Mouse (Mus musculus): ENCODE measurements around the gene Cdkal1. TPM values are rescaled to one million over a fixed set of nuclear protein-coding genes. Genes with fewer than 3 reads are reported as not detected.

Cdkal1 gene
- total and polyA plus RNA-seq, 2 experiments from 2014 or later, result 11.1 to 18.9 TPM

GRCm38 (mm10) chr13:29857436-29857835 is 2.0 kb upstream of the Cdkal1 start:
- H3K9ac ChIP-seq (replicated peaks; ENCODE audit: low read length), result no peak overlapping the region
- WGBS, result 26% methylated on average over 4 of the region's 4 CpGs
- H3K4me2 ChIP-seq (ENCODE audit: low read depth, low read length), result no peak overlapping the region
- H3K4me1 ChIP-seq (ENCODE audit: insufficient read depth, low read length), result no peaks in the 10 kb centered on the region; the same call in 1 of the 2 replicates
- H3K4me3 ChIP-seq (ENCODE audit: low read length), result no peak overlapping the region
- ATAC-seq, result peak; percentile 68; the same call in 1 of the 2 replicates
- H3K27me3 ChIP-seq (ENCODE audit: insufficient read depth, low read length), result no peaks in the 10 kb centered on the region
- no peak overlapping the region for H3K27ac ChIP-seq
- TF ChIP-seq CTCF (IDR thresholded peaks at IDR 0.05; ENCODE audit: low read depth), result peak; percentile 70
- peak; percentile 79 for DNase-seq (ENCODE audit: low spot score)
- no peaks in the 10 kb centered on the region for H3K9me3 ChIP-seq (ENCODE audit: low read length)
- H3K36me3 ChIP-seq (ENCODE audit: insufficient read depth, low read length), result no peaks in the 10 kb centered on the region

GRCm38 (mm10) chr13:29854876-29855275 is 598 bp downstream of the Cdkal1 start:
- TF ChIP-seq CTCF (IDR thresholded peaks at IDR 0.05; ENCODE audit: low read depth), result no peak
- Histone ChIP-seq H3K4me1 (ENCODE audit: insufficient read depth, low read length) (no peaks in the 10 kb centered on the region; the same call in 1 of the 2 replicates), H3K9ac (replicated peaks; ENCODE audit: low read length) (peak overlapping the region; percentile 70), H3K36me3 (ENCODE audit: insufficient read depth, low read length) (no peaks in the 10 kb centered on the region; the same call in 1 of the 2 replicates), H3K9me3 (ENCODE audit: low read length) (no peaks in the 10 kb centered on the region), H3K27me3 (ENCODE audit: insufficient read depth, low read length) (no peaks in the 10 kb centered on the region), H3K4me3 (ENCODE audit: low read length) (peak overlapping the region; percentile 84), H3K4me2 (ENCODE audit: low read depth, low read length) (peak overlapping the region; percentile 90), H3K27ac (peak overlapping the region; percentile 76)
- WGBS, result 1% methylated on average over 5 of the region's 5 CpGs
- ATAC-seq (no peak), DNase-seq (ENCODE audit: low spot score) (no peak)

- no peaks in the 10 kb centered on the region for H3K9me3 ChIP-seq (ENCODE audit: low read length)
- peak; percentile 82 for DNase-seq (ENCODE audit: low spot score)
- no peak overlapping the region for H3K4me3 ChIP-seq (ENCODE audit: low read length)
- ATAC-seq, result peak; percentile 85; the same call in 1 of the 2 replicates
- no peak overlapping the region for H3K27ac ChIP-seq
- peak; percentile 85 for TF ChIP-seq CTCF (IDR thresholded peaks at IDR 0.05; ENCODE audit: low read depth)
- H3K4me1 ChIP-seq (ENCODE audit: insufficient read depth, low read length), result no peaks in the 10 kb centered on the region
- H3K27me3 ChIP-seq (ENCODE audit: insufficient read depth, low read length), result no peaks in the 10 kb centered on the region
- no peak overlapping the region for H3K4me2 ChIP-seq (ENCODE audit: low read depth, low read length)
- H3K9ac ChIP-seq (replicated peaks; ENCODE audit: low read length), result no peak overlapping the region
- 50% methylated on average over 5 of the region's 5 CpGs for WGBS
- no peaks in the 10 kb centered on the region for H3K36me3 ChIP-seq (ENCODE audit: insufficient read depth, low read length)
Measured at GRCm38 (mm10) chr13:29838409-29839047, 16.9 kb downstream of the Cdkal1 start.

GRCm38 (mm10) chr13:29835170-29835569 is 20.3 kb downstream of the Cdkal1 start:
- peak; percentile 85 for DNase-seq (ENCODE audit: low spot score)
- Histone ChIP-seq H3K27me3 (ENCODE audit: insufficient read depth, low read length) (no peaks in the 10 kb centered on the region), H3K27ac (no peak overlapping the region), H3K9me3 (ENCODE audit: low read length) (no peaks in the 10 kb centered on the region), H3K36me3 (ENCODE audit: insufficient read depth, low read length) (no peaks in the 10 kb centered on the region), H3K4me3 (ENCODE audit: low read length) (no peak overlapping the region), H3K4me1 (ENCODE audit: insufficient read depth, low read length) (no peaks in the 10 kb centered on the region), H3K4me2 (ENCODE audit: low read depth, low read length) (no peak overlapping the region), H3K9ac (replicated peaks; ENCODE audit: low read length) (no peak overlapping the region)
- no peak for ATAC-seq
- WGBS, result 20% methylated on average over 4 of the region's 4 CpGs
- peak; percentile 85 for TF ChIP-seq CTCF (IDR thresholded peaks at IDR 0.05; ENCODE audit: low read depth)

GRCm38 (mm10) chr13:29833751-29834150 is 21.7 kb downstream of the Cdkal1 start:
- ATAC-seq (no peak), DNase-seq (ENCODE audit: low spot score) (no peak)
- WGBS, result 62% methylated on average over 8 of the region's 8 CpGs
- Histone ChIP-seq H3K36me3 (ENCODE audit: insufficient read depth, low read length) (no peaks in the 10 kb centered on the region), H3K9me3 (ENCODE audit: low read length) (no peaks in the 10 kb centered on the region), H3K9ac (replicated peaks; ENCODE audit: low read length) (no peak overlapping the region), H3K4me3 (ENCODE audit: low read length) (no peak overlapping the region), H3K27ac (no peak overlapping the region), H3K4me1 (ENCODE audit: insufficient read depth, low read length) (no peaks in the 10 kb centered on the region), H3K27me3 (ENCODE audit: insufficient read depth, low read length) (no peaks in the 10 kb centered on the region), H3K4me2 (ENCODE audit: low read depth, low read length) (no peak overlapping the region)
- no peak for TF ChIP-seq CTCF (IDR thresholded peaks at IDR 0.05; ENCODE audit: low read depth)

GRCm38 (mm10) chr13:29831126-29831525 is 24.3 kb downstream of the Cdkal1 start:
- H3K27ac ChIP-seq, result no peak overlapping the region
- H3K36me3 ChIP-seq (ENCODE audit: insufficient read depth, low read length), result no peaks in the 10 kb centered on the region
- no peak for DNase-seq (ENCODE audit: low spot score)
- no peaks in the 10 kb centered on the region for H3K27me3 ChIP-seq (ENCODE audit: insufficient read depth, low read length)
- no peak overlapping the region for H3K4me2 ChIP-seq (ENCODE audit: low read depth, low read length)
- ATAC-seq, result no peak
- H3K9ac ChIP-seq (replicated peaks; ENCODE audit: low read length), result no peak overlapping the region
- 65% methylated on average over 4 of the region's 4 CpGs for WGBS
- H3K9me3 ChIP-seq (ENCODE audit: low read length), result no peaks in the 10 kb centered on the region
- no peaks in the 10 kb centered on the region for H3K4me1 ChIP-seq (ENCODE audit: insufficient read depth, low read length)
- H3K4me3 ChIP-seq (ENCODE audit: low read length), result no peak overlapping the region
- TF ChIP-seq CTCF (IDR thresholded peaks at IDR 0.05; ENCODE audit: low read depth), result no peak

- Histone ChIP-seq H3K27ac (no peak overlapping the region), H3K4me2 (ENCODE audit: low read depth, low read length) (no peak overlapping the region), H3K9ac (replicated peaks; ENCODE audit: low read length) (no peak overlapping the region), H3K4me1 (ENCODE audit: insufficient read depth, low read length) (no peaks in the 10 kb centered on the region), H3K9me3 (ENCODE audit: low read length) (no peaks in the 10 kb centered on the region), H3K36me3 (ENCODE audit: insufficient read depth, low read length) (no peaks in the 10 kb centered on the region), H3K4me3 (ENCODE audit: low read length) (no peak overlapping the region), H3K27me3 (ENCODE audit: insufficient read depth, low read length) (no peaks in the 10 kb centered on the region)
- ATAC-seq (no peak), DNase-seq (ENCODE audit: low spot score) (no peak)
- no peak for TF ChIP-seq CTCF (IDR thresholded peaks at IDR 0.05; ENCODE audit: low read depth)
- 33% methylated on average over 1 of the region's 1 CpGs for WGBS
Measured at GRCm38 (mm10) chr13:29828032-29828431, 27.4 kb downstream of the Cdkal1 start.
